Mouse (Mus musculus): Measurements from ENCODE around the gene Maml2.

DNA sequence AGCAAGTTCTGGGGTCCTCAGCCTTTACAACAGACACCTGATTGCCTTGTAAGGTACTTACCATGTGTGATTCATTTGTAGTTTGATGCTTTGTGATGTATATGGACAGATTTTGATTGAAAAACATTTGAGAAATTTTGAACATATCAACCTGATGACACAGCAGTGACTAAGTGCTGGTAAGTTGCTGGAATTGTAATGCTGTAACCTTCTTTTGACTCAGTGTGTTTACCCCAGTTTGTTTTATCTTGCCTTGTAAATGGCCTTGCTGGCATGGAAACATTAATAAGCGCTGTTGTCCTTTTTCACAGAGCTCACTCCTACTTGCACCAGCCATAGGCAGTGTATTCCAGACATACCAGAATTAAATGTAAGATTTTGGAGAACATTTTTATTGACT lies 163.2 kb downstream of the Maml2 start:
- TF ChIP-seq CTCF (IDR thresholded peaks at IDR 0.05; ENCODE audit: extremely low read depth, insufficient read depth, low read length), result no peak
- TF ChIP-seq POLR2A (IDR thresholded peaks at IDR 0.05; ENCODE audit: extremely low read depth, insufficient read depth, low read length), result no peak

Measured in cortical plate, adult 2 months (tissue).